Mouse (Mus musculus): ENCODE data around the gene Trh.

Gene Trh

DNA sequence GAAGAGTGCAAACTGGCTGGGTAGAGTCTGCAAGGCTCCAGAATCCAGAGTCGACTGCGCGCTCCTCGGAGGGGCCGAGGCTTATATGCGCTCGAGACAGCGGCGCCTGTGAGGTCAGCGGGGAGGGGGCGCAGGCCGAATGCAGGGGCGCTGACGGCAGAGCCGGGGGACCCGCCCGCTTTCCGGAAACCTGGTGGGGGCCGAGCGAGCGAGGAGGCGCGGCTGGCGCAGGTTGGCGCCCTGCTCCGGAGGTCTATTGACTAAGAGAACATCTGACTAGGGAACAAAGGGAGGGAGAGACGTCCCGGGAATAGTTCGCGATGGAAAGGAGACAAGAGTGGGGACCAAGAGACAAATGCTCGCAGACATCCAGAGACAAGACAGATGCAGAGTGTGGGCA lies at the start of gene Trh:
Trh (minus strand) TSS at position 60 of the 400 bp plus-strand sequence.
- no peak for DNase-seq (ENCODE audit: low spot score in 2 of 2)

GRCm38 (mm10) chr6:92290826-92291225 lies 46.4 kb upstream of the Trh start:
- no peak for DNase-seq (ENCODE audit: low spot score in 2 of 2)

- no peak for DNase-seq (ENCODE audit: low spot score in 2 of 2)
These were observed 42.4 kb upstream of the Trh start for GRCm38 (mm10) chr6:92286889-92287288.

GRCm38 (mm10) chr6:92286258-92286888 lies 41.9 kb upstream of the Trh start:
- no peak for DNase-seq (ENCODE audit: low spot score in 2 of 2)

DNA sequence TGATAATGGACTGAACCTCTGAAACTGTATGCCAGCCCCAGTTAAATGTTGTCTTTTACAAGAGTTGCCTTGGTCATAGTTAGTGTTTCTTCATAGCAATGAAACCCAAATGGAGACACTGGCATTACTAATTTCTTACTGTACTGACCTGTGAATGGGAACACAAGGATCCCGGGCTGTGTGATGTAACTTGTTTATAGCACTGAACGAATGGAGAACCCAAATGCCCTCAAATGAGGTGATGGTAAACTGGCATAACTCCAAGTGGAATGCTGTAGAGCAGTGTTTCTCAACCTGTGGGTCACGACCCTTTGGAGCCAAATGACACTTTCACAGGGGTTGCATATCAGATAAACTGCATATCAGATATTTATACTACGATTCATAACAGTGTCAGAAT lies 41.1 kb upstream of the Trh start:
- DNase-seq (ENCODE audit: low spot score in 2 of 2) = no peak

- DNase-seq (ENCODE audit: low spot score in 2 of 2) = no peak
These were observed 32.7 kb upstream of the Trh start for GRCm38 (mm10) chr6:92277179-92277578.

GRCm38 (mm10) chr6:92273652-92274322 lies 29.3 kb upstream of the Trh start:
- peak in 1 of 2 experiments; percentile 7 for DNase-seq (ENCODE audit: low spot score in 2 of 2)

- DNase-seq (ENCODE audit: low spot score in 2 of 2) = no peak
These were observed 28.2 kb upstream of the Trh start for GRCm38 (mm10) chr6:92272601-92273000.

DNA sequence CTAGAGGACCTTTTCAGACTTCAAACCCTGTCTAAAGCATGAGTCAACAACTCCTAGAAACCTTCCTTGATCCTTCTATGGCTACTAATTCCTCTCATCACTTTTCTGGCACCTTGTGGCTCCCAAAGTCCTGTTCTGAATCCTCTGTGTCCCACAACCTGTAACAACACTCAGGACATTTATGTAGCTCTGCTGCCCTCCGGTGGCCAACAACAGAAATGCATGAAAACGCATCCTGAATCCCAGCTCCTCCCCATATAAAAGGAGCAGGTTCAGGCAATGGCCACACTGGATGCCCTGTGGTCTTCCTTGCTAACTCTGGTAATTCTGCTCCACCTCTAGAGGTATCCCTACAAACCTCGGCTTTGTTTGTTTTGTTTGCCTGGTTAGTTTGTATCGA lies 24.6 kb upstream of the Trh start:
- DNase-seq (ENCODE audit: low spot score in 2 of 2) = peak; percentile 13 to 19

- DNase-seq (ENCODE audit: low spot score in 2 of 2) = no peak
These were observed 23.6 kb upstream of the Trh start for GRCm38 (mm10) chr6:92268001-92268400.

DNA sequence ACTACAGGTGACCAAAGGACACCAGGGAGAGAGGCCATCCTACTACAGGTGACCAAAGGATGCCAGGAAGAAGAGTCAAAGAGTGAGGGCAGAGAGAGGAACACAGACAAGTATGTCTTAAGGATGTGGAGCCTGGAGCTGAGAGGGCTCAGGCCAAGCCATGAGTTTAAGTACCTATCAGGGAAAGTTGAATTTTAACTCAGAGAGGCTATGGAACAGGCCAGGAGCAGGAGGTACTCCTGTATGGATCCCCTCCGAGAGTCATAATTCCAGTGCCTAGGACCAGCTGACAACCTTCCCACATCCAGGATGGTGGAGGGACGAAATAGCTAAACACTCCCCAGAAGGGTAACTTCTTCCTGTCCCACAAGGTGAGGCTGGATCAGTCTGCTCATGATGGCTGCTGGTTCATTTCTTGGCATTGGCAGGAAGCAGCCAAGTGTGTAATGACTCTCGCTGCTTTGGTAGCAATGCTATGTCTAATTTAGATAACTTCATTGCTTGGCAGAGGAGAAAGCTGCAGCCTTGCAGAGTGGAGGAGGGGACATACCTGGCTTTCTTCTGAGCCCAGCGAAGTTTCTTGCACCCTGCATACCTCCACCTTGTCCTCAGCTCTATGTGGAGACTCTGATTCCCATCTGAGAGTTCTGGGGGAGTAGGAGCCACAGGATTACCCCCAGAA lies 16.9 kb upstream of the Trh start:
- DNase-seq (ENCODE audit: low spot score in 2 of 2) = no peak

- no peak for DNase-seq (ENCODE audit: low spot score in 2 of 2)
These were observed 10.9 kb upstream of the Trh start for GRCm38 (mm10) chr6:92255346-92255745.

GRCm38 (mm10) chr6:92253253-92253870 lies 8.9 kb upstream of the Trh start:
- no peak for DNase-seq (ENCODE audit: low spot score in 2 of 2)

- DNase-seq (ENCODE audit: low spot score in 2 of 2) = no peak
These were observed 2.9 kb upstream of the Trh start for GRCm38 (mm10) chr6:92247215-92247919.

GRCm38 (mm10) chr6:92246335-92246734 lies 1.9 kb upstream of the Trh start:
- DNase-seq (ENCODE audit: low spot score in 2 of 2) = no peak

DNA sequence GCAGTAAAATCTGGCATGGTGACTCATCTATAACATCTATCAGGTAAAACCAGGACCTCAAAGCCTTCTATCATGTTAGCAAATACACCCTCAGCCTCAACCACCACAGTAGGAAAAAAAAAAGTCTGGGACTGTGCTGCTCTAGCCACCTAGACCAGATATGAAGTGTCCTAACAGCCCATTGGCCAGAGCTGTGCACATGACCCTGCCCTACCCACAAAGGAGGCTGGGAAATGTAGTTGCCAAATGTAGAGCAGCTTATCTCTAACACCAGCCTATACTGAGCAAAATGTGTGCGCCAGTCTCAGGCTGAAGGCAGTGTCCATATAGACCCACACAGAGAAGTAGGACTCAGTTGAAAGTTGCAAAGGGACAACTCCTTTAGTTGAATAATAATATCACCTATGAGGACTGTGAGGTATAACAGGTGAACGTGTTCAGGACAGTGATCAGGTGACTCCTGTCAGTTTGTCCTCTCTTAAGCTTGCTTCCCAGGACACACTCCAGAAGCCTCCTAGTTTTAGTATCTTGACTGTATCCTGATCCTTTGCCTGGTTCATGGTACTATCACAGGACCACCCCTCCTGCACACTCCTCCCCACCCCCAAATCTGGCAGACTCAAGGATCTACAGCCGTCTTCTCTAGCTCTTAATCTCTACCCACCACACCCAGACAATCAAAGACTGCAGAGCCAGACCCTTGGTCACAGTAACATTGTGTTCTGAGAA lies 3.1 kb downstream of the Trh start:
- peak; percentile 37 to 50 for DNase-seq (ENCODE audit: low spot score in 2 of 2)

DNA sequence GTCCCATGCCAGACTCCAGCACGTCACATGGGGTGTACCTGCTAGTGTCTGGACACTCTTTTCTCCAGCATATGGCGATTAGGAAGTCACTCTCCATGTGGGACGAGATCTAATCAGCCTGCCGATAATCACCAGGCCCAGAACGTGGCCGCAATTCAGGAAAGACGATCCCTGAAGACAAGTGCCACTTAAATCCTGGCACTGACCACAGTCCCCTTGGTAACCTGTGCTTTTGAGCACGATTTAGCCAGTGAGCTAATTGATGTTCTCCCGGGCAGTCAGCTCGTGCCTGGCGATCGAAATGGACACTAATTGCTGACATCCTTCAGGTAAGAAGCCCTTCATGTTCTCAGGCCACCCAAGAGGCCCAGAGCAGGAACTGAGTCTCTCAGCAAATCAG lies 9.4 kb downstream of the Trh start:
- no peak for DNase-seq (ENCODE audit: low spot score in 2 of 2)

DNA sequence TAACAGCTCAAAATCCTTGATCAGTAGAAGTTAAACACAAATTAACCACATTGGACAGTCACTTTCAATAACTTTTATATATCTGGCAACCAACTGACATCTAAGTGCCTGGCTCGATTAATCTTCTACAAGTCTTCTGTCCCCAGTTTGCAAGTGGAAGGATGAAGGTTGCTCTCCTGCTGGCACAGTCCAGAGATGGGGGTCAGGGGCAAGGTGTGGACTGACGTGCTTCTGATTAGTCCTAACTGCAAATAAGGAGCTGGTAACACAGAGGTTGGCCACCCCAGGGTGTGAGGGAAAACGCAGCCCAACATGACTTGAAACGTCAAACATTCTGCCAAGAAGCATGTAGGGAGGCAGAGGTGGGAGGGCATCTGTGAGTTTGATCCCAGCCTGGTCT lies 12.7 kb downstream of the Trh start:
- no peak for DNase-seq (ENCODE audit: low spot score in 2 of 2)

- DNase-seq (ENCODE audit: low spot score in 2 of 2) = no peak
These were observed 13.1 kb downstream of the Trh start for GRCm38 (mm10) chr6:92231356-92231755.

- no peak for DNase-seq (ENCODE audit: low spot score in 2 of 2)
These were observed 14.9 kb downstream of the Trh start for GRCm38 (mm10) chr6:92229586-92229985.

GRCm38 (mm10) chr6:92229103-92229502 lies 15.3 kb downstream of the Trh start:
- peak in 1 of 2 experiments; percentile 4 for DNase-seq (ENCODE audit: low spot score in 2 of 2)
